Mouse (Mus musculus) central nervous system, embryonic 11.5 days (tissue): ENCODE measurements around the gene Serbp1. TPM values are rescaled to one million over a fixed set of nuclear protein-coding genes. Genes with fewer than 3 reads are reported as not detected.

Experiments used
- polyA plus RNA-seq: library from polyadenylated mRNA; depleted of rRNA; stranded (reverse); fragments of >200 nt; gene quantifications from 2 replicates; pipeline ENCODE4 v1.2.3, GENCODE M21; 2012; rRNA removed

The Serbp1 gene
- polyA plus RNA-seq: 692 and 2,470 TPM in 2 replicates

DNA sequence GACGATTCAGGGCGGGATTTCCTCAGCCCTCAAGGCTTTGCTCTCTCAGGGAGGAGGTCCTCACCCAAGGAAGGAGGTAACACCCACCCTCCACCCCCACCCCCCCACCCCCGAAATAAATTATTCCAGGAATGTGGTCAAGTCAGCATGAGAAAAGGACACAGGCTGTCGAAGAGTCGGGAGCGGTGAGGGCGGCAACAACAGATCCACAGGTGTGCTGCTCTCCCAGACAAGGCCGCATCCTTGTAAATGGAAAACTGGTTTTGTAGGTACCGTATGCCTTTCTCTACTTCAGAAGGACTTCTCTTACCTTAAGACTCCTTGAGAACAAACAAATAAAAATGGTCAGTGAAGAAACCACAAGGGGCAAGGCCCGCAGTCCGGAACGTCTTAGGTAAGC, at the start of gene Serbp1:
TSS of gene Serbp1 (plus strand) at position 200 of the 400 bp plus-strand sequence.

Other genes with a start within 250 kb of the Serbp1 start
- 28.8 and 38.2 TPM in 2 replicates for gene Gadd45a, start 200.7 kb upstream of the Serbp1 start, polyA plus RNA-seq
- gene Il12rb2, start 138.0 kb downstream of the Serbp1 start, polyA plus RNA-seq: 0.17 and 0.27 TPM in 2 replicates